16 mouse cellular contexts compared by ENCODE assay signal in genomic region chr4:136807448-136808009, GRCm38 (mm10). TPM values are rescaled to one million over a fixed set of nuclear protein-coding genes. Genes with fewer than 3 reads are reported as not detected.
DNase-seq lines count a peak whose midpoint lies in the region; ATAC-seq and TF ChIP-seq lines count a peak whose summit lies in the region.
"Had no signal": no experiment of that assay in that cellular context is flagged by ENCODE, and none has a peak within 500 bp of the region (broad histone marks: within the 10 kb centered on the region; RNA-seq: fewer than 3 reads in every experiment).

No protein-coding gene starts in this region.

- no peak for TF ChIP-seq CTCF in brain, embryonic 14.5 days (IDR thresholded peaks at IDR 0.05; ENCODE audit: borderline replicate concordance, extremely low read depth, insufficient read depth, insufficient read length)

- no peaks in the 10 kb centered on the region for H3K9me3 ChIP-seq in heart, embryonic 10.5 days
- no peaks in the 10 kb centered on the region for H3K9me3 ChIP-seq in hindbrain, embryonic 11.5 days (ENCODE audit: control insufficient read depth, low read length)
- no peaks in the 10 kb centered on the region for H3K9me3 ChIP-seq in midbrain, embryonic 16.5 days (replicated peaks; ENCODE audit: control insufficient read depth, low read length, poor library complexity, severe bottlenecking)
- H3K9me3 ChIP-seq: stomach, embryonic 15.5 days had no signal

- H3K27ac ChIP-seq in heart, embryonic 10.5 days = peak overlapping the region; percentile 79
- no peak overlapping the region; the same call in 1 of the 2 replicates for H3K27ac ChIP-seq in hindbrain, embryonic 11.5 days (ENCODE audit: low read depth, low read length)
- peak overlapping the region; percentile 20; the same call in 1 of the 2 replicates for H3K27ac ChIP-seq in midbrain, embryonic 16.5 days (ENCODE audit: low read length)
- H3K27ac ChIP-seq: stomach, embryonic 15.5 days had no signal

- no peak for TF ChIP-seq POLR2A in brain, embryonic 14.5 days (IDR thresholded peaks at IDR 0.05; ENCODE audit: borderline replicate concordance, extremely low read depth, insufficient read depth, insufficient read length, poor library complexity, severe bottlenecking)

- no peak for DNase-seq in heart, embryonic 10.5 days (ENCODE audit: low spot score)
- no peak for DNase-seq in heart, adult 8-10 months (ENCODE audit: low spot score)
- DNase-seq in brain, embryonic 14.5 days (ENCODE audit: low read depth) = peak; percentile 66
- DNase-seq in hindbrain, embryonic 11.5 days (ENCODE audit: low spot score) = peak; percentile 47
- DNase-seq in frontal cortex, adult 2 months (ENCODE audit: extremely low spot score in 1 of 2, low spot score in 1 of 2) = no peak
- no peak for DNase-seq in cerebellum, adult 9-11 months
- no peak for DNase-seq in kidney, postnatal 25 days
- DNase-seq: cerebellum, adult 9-10 months; heart, postnatal 10 days; kidney, adult 18-20 months; right cerebral cortex, adult 18-20 months had no signal

- peak overlapping the region; percentile 5; the same call in 1 of the 2 replicates for H3K4me3 ChIP-seq in heart, embryonic 10.5 days
- H3K4me3 ChIP-seq in hindbrain, embryonic 11.5 days (ENCODE audit: low read depth, low read length) = no peak overlapping the region
- no peak overlapping the region for H3K4me3 ChIP-seq in midbrain, embryonic 16.5 days (ENCODE audit: low read depth, low read length)
- H3K4me3 ChIP-seq: erythroblast, embryonic 14.5 days; stomach, embryonic 15.5 days had no signal

- H3K27me3 ChIP-seq in heart, embryonic 10.5 days (ENCODE audit: insufficient read depth, poor library complexity, severe bottlenecking) = peaks cover 37% of the 10 kb centered on the region
- H3K27me3 ChIP-seq in hindbrain, embryonic 11.5 days (ENCODE audit: control insufficient read depth, insufficient read depth, low read length) = no peaks in the 10 kb centered on the region
- H3K27me3 ChIP-seq in midbrain, embryonic 16.5 days (ENCODE audit: control insufficient read depth, insufficient read depth, low read depth, low read length) = no peaks in the 10 kb centered on the region
- H3K27me3 ChIP-seq: Patski; stomach, embryonic 15.5 days had no signal

- no peak; the same call in 1 of the 2 replicates for ATAC-seq in hindbrain, embryonic 11.5 days (ENCODE audit: low FRiP score)
- ATAC-seq in midbrain, embryonic 16.5 days = peak; percentile 9; the same call in 1 of the 2 replicates
- ATAC-seq: lung, postnatal 0 days; Patski had no signal

- 49% methylated on average over 11 of the region's 11 CpGs for WGBS in heart, embryonic 10.5 days
- WGBS in hindbrain, embryonic 11.5 days = 51% methylated on average over 11 of the region's 11 CpGs
- 38% methylated on average over 11 of the region's 11 CpGs for WGBS in midbrain, embryonic 16.5 days

- no peaks in the 10 kb centered on the region for H3K36me3 ChIP-seq in heart, embryonic 10.5 days
- no peaks in the 10 kb centered on the region for H3K36me3 ChIP-seq in hindbrain, embryonic 11.5 days (ENCODE audit: control insufficient read depth, insufficient read depth, low read length)
- no peaks in the 10 kb centered on the region for H3K36me3 ChIP-seq in midbrain, embryonic 16.5 days (ENCODE audit: control insufficient read depth, insufficient read depth, low read length)
- H3K36me3 ChIP-seq: stomach, embryonic 15.5 days had no signal

- no peak overlapping the region for H3K9ac ChIP-seq in hindbrain, embryonic 11.5 days (ENCODE audit: low read depth, low read length)
- H3K9ac ChIP-seq in midbrain, embryonic 16.5 days (ENCODE audit: low read depth, low read length) = no peak overlapping the region; the same call in 1 of the 2 replicates
- H3K9ac ChIP-seq: stomach, embryonic 15.5 days had no signal

- no peak overlapping the region for H3K4me2 ChIP-seq in hindbrain, embryonic 11.5 days (replicated peaks; ENCODE audit: low read depth, low read length)
- no peak overlapping the region for H3K4me2 ChIP-seq in midbrain, embryonic 16.5 days (ENCODE audit: low read length)
- H3K4me2 ChIP-seq: stomach, embryonic 15.5 days had no signal

- H3K4me1 ChIP-seq in heart, embryonic 10.5 days = peaks cover 82% of the 10 kb centered on the region
- H3K4me1 ChIP-seq in hindbrain, embryonic 11.5 days (replicated peaks; ENCODE audit: control insufficient read depth, insufficient read depth, low read length) = peaks cover 22% of the 10 kb centered on the region
- H3K4me1 ChIP-seq in midbrain, embryonic 16.5 days (ENCODE audit: control insufficient read depth, insufficient read depth, low read length) = peaks cover 36% of the 10 kb centered on the region

RNA-seq across cellular contexts. Expression of gene Ephb2, which starts 28.3 kb away (rescaled TPM):
- 2.6 and 4.2 TPM in 2 replicates for polyA plus RNA-seq in heart, embryonic 10.5 days (2016; fragmentation: Nextera tagmentation; extraction: Ambion mirVana)
- total RNA-seq in heart, adult 8-10 months (2022) = under 1 TPM; 0.44 to 0.86 (median 0.45) TPM
- polyA plus RNA-seq in brain, embryonic 14.5 days (2012; rRNA removed) = 110 and 141 TPM in 2 replicates
- polyA plus RNA-seq in hindbrain, embryonic 11.5 days (2014; fragmentation: Nextera tagmentation; extraction: Ambion mirVana) = 18.5 and 20.1 TPM in 2 replicates
- polyA plus RNA-seq in midbrain, embryonic 16.5 days (2015; fragmentation: Nextera tagmentation; extraction: Ambion mirVana) = 13.1 and 17.5 TPM in 2 replicates
- 7.3 and 8.9 TPM in 2 replicates for polyA plus RNA-seq in frontal cortex, adult 2 months (2012; rRNA removed)
- polyA plus RNA-seq: erythroblast, embryonic 14.5 days had no signal

Comparison
In these comparisons a context has a peak if more than half of its experiments do, and no peak if none do; other contexts are left out.
1. DNase-seq: peak in brain, embryonic 14.5 days (single experiment) and hindbrain, embryonic 11.5 days (single experiment); none in heart, embryonic 10.5 days (single experiment), heart, adult 8-10 months (single experiment), frontal cortex, adult 2 months (0 of 2), cerebellum, adult 9-11 months (single experiment) and kidney, postnatal 25 days (0 of 2).